12 mouse cellular contexts compared by ENCODE assay signal in genomic region chr8:103853048-103853447, GRCm38 (mm10).
"Had no signal": no experiment of that assay in that cellular context is flagged by ENCODE, and none has a peak within 500 bp of the region (broad histone marks: within the 10 kb centered on the region; RNA-seq: fewer than 3 reads in every experiment).

No protein-coding gene starts in this region.

- ATAC-seq: midbrain, embryonic 13.5 days had no signal

- DNase-seq: kidney, adult 8-10 months; kidney, postnatal 25 days; lung, adult 2 months; right cerebral cortex, postnatal 14 days; thymus, postnatal 4 days had no signal

- H3K9me3 ChIP-seq: limb, embryonic 10.5 days; liver, embryonic 15.5 days; midbrain, embryonic 13.5 days had no signal

- H3K4me2 ChIP-seq: liver, embryonic 11.5 days; liver, embryonic 15.5 days; midbrain, embryonic 13.5 days had no signal

- H3K4me1 ChIP-seq: limb, embryonic 10.5 days; liver, embryonic 15.5 days; megakaryocyte, embryonic 14.5 days; midbrain, embryonic 13.5 days had no signal

- H3K9ac ChIP-seq: liver, embryonic 15.5 days; midbrain, embryonic 13.5 days had no signal

- H3K27me3 ChIP-seq: liver, embryonic 15.5 days; megakaryocyte, embryonic 14.5 days; midbrain, embryonic 13.5 days had no signal

- H3K27ac ChIP-seq: left cerebral cortex, adult 2 months; limb, embryonic 10.5 days; liver, embryonic 15.5 days; macrophage; midbrain, embryonic 13.5 days had no signal

- H3K4me3 ChIP-seq: left cerebral cortex, adult 2 months; limb, embryonic 10.5 days; liver, embryonic 15.5 days; megakaryocyte, embryonic 14.5 days; midbrain, embryonic 13.5 days had no signal

- H3K36me3 ChIP-seq: limb, embryonic 10.5 days; liver, embryonic 15.5 days; midbrain, embryonic 13.5 days had no signal
